Mouse (Mus musculus) brain, embryonic 14.5 days (tissue): ENCODE data around the gene Arhgap45.

ENCODE experiments used
- CTCF ChIP-seq: fragments of 200-500 bp; IDR thresholded peaks from 2 replicates; pipeline ENCODE4 v1.5.1; 2012; ENCODE audit warnings: inconsistent platforms, mild to moderate bottlenecking, moderate library complexity, borderline replicate concordance; ENCODE audit not compliant: insufficient read depth, insufficient read length; ENCODE audit errors: extremely low read depth
- POLR2A ChIP-seq: fragments of 200-500 bp; IDR thresholded peaks from 2 replicates; pipeline ENCODE4 v1.6.1; 2012; ENCODE audit warnings: mild to moderate bottlenecking, inconsistent platforms, borderline replicate concordance; ENCODE audit not compliant: poor library complexity, insufficient read depth, insufficient read length, severe bottlenecking; ENCODE audit errors: extremely low read depth

DNA sequence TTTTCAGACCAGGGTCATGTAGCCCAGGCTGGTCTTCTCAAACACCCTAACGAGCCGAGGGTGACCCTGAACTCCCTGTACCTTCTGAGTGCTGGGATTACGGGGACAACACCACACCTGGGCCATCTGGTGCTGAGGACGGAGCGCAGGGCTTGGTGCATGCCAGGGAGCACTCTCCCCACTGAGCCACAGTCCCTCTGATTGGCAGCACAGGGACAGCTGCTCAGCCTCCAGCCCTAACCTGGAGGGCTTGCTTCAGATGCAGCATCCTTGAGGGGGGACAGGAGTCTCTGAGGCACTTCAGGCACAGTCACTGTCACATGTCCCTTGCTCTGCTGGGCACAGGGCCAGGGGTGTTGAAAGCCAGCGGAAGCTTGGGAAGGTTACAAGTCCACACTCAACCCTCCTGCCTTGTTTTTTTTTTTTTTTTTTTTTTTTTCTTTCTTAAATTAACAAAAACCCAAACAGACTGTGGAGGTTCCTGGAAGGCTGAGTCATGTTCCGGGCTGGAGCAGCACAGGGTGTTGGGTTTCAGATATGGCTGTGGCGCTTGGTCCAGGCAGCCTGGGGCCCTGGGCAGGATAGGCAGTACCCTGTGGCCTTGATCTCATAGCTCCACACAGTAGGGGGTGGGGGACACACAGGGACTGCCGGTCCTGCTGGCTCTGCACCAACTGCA lies 54.5 kb downstream of the Arhgap45 start:
- TF ChIP-seq CTCF: no peak
- no peak for TF ChIP-seq POLR2A
